Mouse (Mus musculus): ENCODE measurements around the gene Sgms1. TPM values are rescaled to one million over a fixed set of nuclear protein-coding genes. Genes with fewer than 3 reads are reported as not detected.
"Not testable (repeated sequence)": the region's sequence is repeated elsewhere in the genome, so short reads cannot be mapped to it uniquely, and the experiment has no call there.

Gene Sgms1
- total RNA-seq, 2 experiments from 2014 or later, result 59.4 to 88.9 TPM

DNA sequence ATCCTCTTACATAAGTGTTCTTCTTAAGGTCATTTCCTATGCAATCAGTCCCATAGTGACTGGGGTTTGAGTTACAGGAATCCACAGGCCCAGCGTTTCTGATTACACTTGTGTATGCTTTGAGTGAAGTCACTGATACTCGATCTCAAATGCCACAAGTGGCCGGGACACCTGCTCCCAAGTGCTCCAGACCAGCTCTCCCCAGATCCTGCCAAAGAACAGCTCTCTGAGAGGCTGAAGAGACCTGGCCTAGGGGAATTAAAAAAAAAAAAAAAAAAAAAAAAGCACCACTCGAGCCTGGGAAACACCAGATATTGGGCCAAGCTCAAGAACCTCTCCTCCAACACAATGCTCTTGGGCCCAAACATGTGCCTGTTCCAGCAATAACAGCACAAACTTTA, 62.9 kb downstream of the Sgms1 start:
- DNase-seq, result no peak

DNA sequence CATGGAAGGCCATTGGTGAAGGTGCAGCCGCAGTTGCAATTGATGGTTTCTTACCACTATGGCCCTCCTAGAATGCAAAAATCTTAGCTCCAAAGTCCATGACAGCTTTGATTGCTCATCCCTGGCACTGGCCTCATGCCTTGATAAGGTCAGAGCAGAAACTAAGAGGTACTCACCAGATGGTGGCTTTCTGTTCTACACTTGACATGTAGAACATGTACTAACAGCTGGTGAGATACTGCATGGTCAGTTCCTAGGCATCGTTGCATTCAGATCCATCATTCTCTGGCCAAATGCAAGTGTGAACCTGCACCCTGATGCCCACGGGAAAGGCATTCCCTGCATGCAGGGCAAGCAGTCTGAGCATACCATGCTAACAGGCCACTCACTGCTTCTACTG, 63.4 kb downstream of the Sgms1 start:
- DNase-seq, result peak; percentile 44 to 47

DNA sequence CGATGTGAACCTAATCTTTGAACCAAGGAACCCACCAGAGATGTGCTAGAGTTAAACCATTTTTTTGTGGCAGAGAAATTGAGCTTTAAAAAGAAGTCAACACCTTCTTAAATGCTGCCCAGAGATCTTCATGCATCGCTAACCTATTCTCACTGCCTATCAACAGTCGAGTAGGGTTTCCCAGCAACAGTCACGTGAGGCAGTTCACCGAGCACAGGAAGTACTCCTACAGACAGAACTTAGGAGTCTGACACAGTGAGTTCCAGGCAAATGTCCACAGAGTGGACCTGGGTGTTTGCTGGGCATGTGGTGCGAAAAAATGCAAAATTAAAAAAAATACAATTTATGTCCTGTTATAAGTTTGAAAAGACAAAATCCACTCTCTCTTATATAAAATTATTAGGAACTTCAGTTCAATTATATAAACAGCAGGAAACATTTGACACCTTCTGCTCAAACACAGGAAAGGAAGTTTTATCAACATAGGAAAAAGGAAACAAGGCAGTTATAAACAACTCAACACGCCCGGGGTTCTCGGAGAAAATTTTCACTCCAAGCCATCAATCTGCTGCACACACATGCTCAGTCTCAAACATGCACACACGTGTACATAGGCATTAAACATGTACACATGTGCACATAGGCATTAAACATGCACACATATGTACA, 64.3 kb downstream of the Sgms1 start:
- no peak for DNase-seq

DNA sequence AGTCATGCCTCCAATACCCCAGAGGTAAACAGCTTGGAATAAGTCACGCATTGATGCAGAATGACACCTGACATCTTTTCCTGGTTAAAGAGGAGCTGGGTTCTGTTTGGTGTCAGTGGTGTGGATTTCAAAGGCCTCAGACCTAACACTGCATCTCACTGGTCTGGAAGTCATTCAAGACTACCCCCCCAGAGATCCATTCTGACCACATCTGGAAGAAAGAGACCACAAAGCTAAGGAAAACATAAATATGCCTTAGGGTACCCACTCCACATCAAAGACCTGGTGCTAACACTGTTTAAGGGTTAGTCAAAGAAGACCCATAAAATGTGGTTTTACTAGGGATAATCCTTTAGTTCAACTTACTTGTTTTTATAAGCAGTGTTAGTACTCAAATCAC, 65.0 kb downstream of the Sgms1 start:
- DNase-seq, result no peak

GRCm38 (mm10) chr19:32323070-32323469, 66.4 kb downstream of the Sgms1 start:
- DNase-seq, result no peak

- DNase-seq, result peak; percentile 73 to 74
These were observed 67.0 kb downstream of the Sgms1 start for GRCm38 (mm10) chr19:32322429-32323035.

DNA sequence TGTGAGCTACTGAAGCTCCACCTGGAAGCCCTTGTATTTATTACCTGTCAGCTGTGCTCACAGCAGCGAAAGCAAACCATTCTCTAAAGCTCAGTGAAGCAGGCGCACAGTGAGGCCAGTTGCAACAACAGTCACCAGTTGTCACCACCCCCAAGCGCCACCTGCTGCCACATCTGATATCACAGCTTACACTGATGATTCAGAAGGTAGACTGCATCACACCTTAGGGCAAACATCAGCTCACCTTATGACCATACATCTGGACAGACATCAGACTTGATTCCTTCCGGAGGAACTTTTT, 69.2 kb downstream of the Sgms1 start:
- peak; percentile 85 to 88 for DNase-seq

- peak; percentile 39 to 50 for DNase-seq
These were observed 69.8 kb downstream of the Sgms1 start for GRCm38 (mm10) chr19:32319531-32320365.

- DNase-seq, result no peak
These were observed 70.5 kb downstream of the Sgms1 start for GRCm38 (mm10) chr19:32319057-32319456.

GRCm38 (mm10) chr19:32317347-32317746, 72.2 kb downstream of the Sgms1 start:
- not testable (repeated sequence) for DNase-seq

- no peak for DNase-seq
These were observed 76.2 kb downstream of the Sgms1 start for GRCm38 (mm10) chr19:32313304-32313703.

- no peak for DNase-seq
These were observed 77.8 kb downstream of the Sgms1 start for GRCm38 (mm10) chr19:32311762-32312161.

DNA sequence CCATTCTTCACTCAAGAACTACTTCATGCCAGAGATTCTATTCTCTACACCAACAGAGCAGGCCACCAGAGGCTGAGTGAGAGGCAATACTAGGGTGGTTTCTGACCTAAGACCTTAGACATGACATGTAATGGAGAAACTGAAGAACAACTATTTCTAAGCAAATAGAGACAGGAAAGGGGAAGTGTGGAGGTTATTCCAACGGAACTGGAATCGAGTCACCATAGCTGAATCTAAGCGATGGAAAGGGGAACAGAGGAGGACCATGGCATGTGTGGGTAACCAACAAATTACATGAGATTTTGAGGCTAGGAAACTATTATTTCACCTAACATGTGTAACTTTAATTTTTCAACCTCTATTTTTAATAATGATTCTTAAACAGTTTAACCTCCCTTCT, 78.5 kb downstream of the Sgms1 start:
- no peak for DNase-seq

GRCm38 (mm10) chr19:32310483-32310882, 79.0 kb downstream of the Sgms1 start:
- no peak for DNase-seq

GRCm38 (mm10) chr19:32309346-32309745, 80.2 kb downstream of the Sgms1 start:
- peak; percentile 56 to 60 for DNase-seq

DNA sequence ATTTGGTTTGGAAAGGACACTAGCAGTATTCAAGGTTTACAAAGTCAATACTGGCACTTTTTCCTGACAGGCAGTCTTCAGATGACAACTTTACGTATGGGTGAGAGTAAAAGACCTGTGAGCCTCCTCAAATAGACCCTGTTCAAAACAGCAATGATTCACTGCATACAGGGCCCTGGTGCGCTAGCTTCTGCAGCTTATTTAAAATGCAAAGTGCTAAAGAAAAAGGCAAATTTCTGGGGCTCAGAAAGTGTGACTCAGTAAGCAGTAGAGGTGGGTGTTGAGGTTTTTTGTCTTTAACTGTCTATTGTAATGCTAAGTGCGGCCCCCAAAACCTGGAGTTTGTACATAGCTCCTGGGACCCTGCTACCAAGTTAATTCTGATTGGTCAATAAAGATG, 81.2 kb downstream of the Sgms1 start:
- DNase-seq, result no peak

DNA sequence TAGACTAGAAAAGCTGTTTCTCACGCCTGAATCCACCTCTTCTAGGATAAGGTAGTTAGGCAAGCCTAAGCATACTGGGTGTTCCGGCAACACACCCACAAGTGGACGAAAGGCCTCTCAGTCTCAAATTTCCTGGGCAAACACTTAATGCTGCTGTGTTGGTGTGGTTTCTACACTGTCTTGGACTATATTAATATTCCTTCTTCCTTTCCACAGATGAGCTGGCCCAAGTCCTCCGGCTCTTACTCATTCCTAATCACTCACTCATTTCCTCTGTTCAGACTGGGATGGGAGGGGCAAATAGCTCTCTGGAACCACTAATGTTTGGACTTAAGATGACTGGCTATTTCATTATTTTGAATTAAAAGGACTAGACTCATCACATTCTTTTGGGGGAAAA, 84.6 kb downstream of the Sgms1 start:
- peak; percentile 46 to 57 for DNase-seq

- peak; percentile 67 to 82 for DNase-seq
These were observed 85.3 kb downstream of the Sgms1 start for GRCm38 (mm10) chr19:32304008-32304873.

DNA sequence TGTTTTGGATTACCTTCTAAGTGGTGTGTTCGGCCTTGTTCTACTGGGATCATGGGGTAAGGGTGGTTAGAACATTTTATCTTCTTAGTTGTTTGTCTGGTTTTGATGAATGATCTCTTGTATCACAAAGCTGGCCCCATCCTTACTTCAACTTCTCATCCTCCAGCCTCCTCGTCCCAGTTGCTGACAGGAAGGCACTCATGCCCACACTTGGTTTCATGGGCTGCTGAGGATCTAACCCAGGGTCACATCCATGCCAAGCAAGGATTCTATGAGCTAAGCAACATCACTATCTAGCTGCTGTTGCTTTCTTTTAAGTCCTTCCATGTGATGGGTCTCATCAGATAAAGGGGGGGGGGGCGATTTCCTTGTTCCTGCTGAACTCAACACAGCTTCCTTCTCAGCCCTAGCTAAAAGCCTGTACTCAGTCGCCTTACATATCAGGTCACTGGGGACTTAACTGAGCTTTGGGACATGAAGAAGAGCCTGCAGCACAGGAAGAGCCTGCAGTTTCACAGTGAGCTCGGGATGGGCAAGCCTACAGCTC, 86.6 kb downstream of the Sgms1 start:
- DNase-seq, result no peak

- no peak for DNase-seq
These were observed 87.9 kb downstream of the Sgms1 start for GRCm38 (mm10) chr19:32301568-32301967.

GRCm38 (mm10) chr19:32298221-32298620, 91.3 kb downstream of the Sgms1 start:
- no peak for DNase-seq

DNA sequence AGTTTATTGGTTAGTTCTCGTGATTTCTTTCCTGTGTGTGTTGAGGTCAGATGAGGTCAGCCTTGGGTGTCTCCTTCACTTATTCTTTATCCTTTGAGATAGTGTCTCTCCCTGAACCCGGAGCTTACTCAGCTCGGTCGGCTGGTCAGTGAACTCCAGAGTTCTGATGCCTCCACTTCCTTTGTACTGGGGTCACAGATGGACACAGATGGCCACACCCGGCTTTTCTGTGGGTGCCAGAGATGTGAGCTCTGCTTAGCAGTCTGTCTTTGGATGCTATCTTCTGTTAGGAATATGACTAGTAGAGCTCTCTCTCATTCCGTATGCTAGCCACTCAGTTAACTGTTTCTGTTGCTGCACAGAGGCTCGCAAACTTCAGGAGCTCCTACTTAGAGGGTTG, 92.7 kb downstream of the Sgms1 start:
- DNase-seq, result no peak

Measured in adrenal gland, postnatal 36 days (tissue).